Mouse (Mus musculus): ENCODE measurements at regions not wholly inside any gene's neighbourhood (a gene's known extent, or its start where the extent isn't known, plus 50 kb on each side); places are given as distances from the start of the nearest gene placed in this dataset.

DNA sequence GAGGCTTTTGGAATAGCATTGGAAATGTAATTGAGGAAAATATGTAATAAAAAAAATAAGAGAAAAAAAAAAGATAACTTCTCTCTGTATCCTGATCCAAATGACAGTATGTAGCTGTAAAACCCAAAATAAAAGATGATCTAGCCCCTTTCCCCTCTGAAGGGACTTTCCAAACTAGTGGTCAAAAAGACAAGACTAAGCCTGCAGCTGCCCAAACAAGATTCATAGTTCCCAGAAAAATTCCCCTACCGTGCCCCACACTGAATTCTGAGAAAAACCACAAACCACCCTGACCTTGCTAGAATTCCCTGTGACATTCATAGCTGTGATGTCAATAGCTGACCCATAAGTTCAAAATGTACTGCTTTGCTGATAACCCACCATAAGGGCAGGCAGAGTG lies 69.2 kb upstream of the Ppp6c start:
- TF ChIP-seq POLR2A (IDR thresholded peaks at IDR 0.05; ENCODE audit: low read depth, low read length) (no peak), CTCF (IDR thresholded peaks at IDR 0.05; ENCODE audit: extremely low read depth, insufficient read depth, insufficient read length, insufficient replicate concordance) (no peak)
